Mouse (Mus musculus) urinary bladder, postnatal 36 days (tissue): ENCODE measurements around the gene Safb2.
A peak's percentile ranks its signal among the peaks of the same experiment; 100 is the strongest.
"Not testable (repeated sequence)": the region's sequence is repeated elsewhere in the genome, so short reads cannot be mapped to it uniquely, and the experiment has no call there.

ENCODE experiments used
- DNase-seq, 2 experiments: peaks; one replicate each; pipeline ENCODE4 v3.0.0; 2022; ENCODE audit warnings: low spot score in 2 of 2, mixed read lengths in 1 of 2

The Safb2 gene

DNA sequence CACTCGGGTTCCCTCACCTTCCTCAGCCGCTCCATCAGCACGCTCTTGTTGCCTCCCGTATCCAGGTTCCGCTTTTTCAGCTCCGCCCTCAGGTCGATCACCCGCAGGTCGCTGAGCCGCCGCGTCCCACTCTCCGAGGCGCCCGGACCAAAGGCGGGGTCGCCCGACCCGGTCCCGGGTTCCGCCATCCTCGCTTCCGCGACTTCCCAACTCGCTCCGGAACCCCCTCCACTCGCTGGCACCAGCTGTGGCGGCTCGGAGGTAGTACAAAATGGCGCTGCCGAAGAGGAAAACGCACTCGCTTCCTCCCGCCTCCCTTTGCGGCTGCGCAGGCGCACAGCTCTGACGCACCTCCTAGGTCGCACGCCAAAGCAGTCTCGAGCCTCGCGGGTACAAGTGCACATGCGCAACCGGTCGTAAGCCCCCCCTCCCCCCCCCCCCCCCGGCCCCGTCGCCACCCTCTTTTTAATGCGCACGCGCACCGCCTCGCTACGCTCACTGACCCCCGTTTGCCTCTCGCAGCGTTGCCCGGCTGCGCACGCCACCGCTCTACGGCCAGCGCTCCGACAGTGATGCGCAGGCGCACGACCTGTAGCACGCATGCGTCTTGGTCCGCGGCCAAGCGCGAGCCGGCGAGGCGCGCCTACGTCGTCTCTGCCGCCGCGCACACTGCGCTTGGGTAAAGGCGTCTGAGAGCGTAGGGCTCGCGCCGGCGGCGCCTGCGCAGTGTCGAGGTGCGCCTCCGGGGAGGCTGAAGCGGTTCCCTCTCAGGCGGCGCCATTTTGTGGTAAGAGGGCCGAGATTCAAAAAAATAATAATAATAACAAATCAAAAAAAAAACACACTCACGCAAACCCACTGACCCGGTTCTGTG, at the start of gene Safb2, which contains the start of gene Safb:
Gene Safb2 (minus strand): TSS at position 329 of the 874 bp plus-strand sequence.
Gene Safb (plus strand): TSS at position 569 of the 874 bp plus-strand sequence.
- DNase-seq: peak; percentile 98 to 99

DNA sequence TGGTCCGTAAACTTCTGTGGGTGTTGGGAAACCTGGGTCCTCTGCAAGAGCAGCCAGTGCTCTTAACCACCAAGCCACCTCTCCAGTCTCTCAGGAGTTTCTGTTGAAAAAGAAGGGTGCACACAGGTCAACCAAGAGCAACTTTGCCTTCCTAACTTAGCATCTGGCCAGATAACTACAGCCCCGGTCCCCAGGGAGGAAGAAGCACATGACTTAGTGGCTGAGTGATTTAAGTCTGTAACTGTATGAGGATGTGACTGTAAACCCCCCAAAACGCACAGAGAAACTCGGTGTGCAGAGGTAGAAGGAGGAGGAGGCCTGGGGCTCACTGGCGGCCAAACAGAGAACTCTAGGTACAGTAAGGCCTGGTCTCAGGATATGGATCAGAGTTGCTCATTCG, 49.6 kb upstream of the Safb2 start:
- no peak for DNase-seq

DNA sequence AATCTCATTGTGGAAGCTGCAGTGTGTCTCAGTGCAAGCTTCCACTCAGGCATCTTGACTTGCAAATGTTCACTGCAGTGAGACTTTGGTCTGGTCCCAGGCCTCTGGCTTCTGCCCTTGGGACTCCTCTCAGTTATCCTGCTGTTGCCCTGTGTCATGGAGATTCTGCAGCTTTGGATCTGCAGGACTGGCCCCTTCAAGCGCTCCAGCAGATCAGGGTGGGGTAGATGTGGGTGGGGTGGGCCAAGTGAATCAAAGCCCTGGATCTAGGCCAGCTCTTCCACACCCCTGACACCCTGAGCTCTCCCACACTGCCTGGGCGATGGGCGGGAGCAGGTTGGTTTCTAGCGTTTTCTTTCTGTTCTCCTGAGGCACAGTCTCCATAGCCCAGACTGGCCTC, 47.4 kb upstream of the Safb2 start:
- no peak for DNase-seq

DNA sequence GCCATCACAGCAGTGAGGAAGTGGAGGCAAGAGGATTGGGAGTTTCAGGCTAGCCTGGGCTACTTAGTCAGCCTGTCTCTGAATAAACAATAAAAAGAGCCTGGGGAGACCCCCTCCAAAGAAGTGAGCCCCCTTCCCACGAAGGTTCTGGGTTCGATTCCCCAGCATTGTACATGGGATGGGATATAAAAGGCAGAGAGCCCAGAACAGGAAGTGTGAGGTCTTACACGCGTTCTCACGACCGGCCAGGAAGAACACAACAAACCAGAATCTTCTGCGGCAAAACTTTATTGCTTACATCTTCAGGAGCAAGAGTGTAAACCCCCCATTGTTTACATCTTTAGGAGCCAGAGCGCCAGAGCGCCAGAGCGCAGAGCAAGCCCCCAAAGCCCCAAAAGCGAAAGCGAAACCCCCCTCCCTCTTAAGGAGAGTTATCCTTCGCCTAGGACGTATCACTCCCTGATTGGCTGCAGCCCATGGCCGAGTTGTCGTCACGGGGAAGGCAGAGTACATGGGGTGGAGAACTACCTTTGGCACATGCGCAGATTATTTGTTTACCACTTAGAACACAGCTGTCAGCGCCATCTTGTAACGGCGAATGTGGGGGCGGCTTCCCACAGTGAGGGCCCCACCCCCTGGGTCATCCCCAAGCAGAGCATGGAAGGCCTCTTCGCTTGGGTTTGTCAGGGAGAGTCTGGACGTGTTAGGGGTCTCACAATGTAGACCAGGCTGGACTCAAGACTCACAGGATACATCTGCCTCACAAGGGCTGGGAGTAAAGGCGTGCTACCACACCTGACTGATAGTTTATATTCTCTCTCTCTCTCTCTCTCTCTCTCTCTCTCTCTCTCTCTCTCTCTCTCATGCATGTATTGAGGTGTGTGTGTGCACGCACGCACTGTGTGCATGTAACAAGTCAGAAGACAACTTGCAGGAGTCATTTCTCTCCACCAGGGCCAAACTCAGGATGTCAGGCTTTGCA, 45.7 kb upstream of the Safb2 start:
- DNase-seq: not testable (repeated sequence)

DNA sequence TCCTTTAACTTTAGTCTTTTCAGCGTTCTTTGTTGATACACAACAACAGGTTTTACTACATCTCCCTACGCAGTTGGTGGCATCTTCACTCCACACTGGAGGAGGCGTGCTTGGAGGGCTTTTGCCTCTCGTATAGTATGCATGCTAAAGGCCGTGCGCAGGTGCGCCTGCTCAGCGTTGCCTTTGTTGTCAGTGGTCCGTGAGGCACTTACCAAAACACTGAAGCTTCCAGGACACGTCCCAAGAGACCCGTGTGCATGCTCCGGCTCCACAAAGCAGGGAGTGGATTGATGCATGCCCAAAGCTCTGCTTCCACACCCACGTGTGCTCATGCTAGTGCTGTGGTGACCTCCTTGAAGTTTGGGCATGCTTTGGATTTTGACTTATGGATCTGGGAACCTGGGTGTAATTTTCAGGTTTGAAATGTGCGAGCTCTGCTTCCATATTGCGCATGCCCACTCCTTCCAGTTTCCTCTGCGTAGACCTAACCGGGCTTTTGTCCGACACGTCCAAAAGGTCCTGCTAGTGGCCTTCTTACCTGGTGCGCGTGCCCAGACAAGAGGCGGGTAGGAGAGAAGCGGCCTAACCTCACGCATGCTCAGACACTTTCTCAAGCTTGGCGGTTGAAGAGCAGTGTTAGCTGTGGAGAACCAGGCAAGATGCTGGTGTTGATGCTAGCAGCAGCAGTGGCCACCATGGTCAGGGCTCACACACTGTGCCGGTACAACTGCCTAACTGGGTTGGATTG, 43.3 kb upstream of the Safb2 start, which contains the start of gene Catsperd:
Gene Catsperd (plus strand): TSS at position 614 of the 748 bp plus-strand sequence.
- peak in 1 of 2 experiments; percentile 56 for DNase-seq

DNA sequence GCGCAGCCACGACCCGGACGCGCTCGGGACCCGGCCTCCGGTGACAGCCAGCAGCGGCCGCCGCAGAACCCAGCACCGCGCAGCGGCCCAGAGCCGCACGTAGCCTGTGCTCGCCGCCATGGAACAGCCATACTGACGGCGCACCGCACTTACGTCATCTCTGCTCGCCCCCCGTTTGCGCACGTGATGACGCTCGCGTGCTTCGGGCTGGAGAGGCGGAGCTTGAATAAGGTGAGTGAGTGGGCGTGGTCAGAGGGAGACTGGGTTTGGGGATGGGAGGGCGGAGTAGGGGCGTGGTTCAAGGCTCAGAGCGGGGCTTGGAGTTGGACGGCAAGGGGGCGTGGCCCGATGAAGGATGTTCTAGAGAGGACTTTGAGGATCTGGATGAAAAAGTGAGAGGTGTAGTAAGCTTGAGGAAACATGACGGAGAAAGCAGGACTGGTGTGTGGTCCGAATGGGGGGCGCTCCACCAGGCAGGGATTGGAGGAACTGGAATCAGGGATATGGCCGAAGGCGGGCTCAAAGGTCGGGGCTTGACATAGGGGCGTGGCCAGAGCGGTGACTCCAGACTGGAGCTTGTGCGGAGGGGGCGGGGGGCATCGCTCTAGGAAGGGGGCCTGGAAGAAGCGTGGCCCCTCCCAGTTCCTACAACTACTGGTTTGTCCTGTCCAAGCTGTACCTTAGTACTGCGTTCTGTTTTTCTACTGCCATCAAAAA, 42.5 kb upstream of the Safb2 start, which contains the start of gene Lonp1:
Gene Lonp1 (minus strand): TSS at position 134 of the 717 bp plus-strand sequence.
- peak; percentile 97 for DNase-seq

DNA sequence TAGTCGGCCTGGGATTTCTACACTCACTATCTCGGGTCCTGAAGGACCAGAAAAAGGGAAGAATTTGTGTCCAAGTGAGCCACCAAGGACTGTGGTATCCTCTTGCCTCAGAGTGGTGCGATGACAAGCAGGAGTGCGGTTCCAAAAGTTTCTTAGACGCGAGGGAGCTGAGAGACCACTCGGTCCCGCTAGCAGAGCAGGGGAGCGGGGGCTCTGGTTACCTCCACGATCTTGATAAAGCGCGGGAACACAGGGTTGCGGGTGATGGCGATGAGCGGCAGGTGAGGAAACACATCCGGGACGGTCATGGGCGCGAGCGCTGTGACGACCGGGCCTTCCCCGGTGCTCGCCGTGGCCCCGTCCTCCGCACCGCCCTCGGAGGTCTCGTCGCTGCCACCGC, 41.9 kb upstream of the Safb2 start:
- DNase-seq: no peak

DNA sequence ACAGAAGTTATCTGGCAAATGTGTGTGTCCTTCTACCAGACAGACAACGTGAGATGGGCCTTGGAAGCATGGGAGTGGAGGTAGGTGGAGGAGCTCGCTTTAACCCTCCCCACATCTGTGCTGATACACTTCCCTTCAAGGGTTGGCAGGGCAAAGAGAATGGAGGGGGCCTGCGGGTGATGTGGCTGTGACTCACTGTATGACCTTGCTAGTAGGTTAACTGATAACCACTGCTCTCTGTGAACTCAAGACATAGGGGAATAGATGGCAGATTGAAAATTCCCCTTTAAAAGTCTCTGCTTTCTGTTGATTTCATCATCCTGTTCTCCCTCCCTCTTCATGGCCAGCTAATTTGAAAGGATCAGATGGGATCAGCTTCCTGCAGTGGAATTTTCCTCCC, 41.1 kb upstream of the Safb2 start:
- DNase-seq: no peak

DNA sequence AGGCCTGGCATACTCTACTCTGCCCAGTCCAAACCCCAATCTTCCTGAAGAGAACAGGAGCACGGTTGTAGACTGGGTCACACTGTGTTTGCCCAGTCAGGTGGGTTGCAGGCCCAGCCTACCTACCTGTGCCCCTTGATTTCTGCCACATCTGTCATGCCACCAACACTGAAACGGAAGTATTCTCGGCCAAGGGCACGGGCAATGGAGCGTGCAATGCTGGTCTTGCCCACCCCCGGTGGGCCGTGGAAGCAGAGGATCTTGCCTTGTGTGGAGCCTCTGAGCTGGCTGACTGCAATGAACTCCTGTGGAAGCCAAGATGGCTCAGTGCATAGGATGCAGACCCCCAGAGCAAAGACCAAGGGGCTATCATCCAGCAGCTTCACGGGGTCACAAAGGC, 33.2 kb upstream of the Safb2 start:
- no peak for DNase-seq

DNA sequence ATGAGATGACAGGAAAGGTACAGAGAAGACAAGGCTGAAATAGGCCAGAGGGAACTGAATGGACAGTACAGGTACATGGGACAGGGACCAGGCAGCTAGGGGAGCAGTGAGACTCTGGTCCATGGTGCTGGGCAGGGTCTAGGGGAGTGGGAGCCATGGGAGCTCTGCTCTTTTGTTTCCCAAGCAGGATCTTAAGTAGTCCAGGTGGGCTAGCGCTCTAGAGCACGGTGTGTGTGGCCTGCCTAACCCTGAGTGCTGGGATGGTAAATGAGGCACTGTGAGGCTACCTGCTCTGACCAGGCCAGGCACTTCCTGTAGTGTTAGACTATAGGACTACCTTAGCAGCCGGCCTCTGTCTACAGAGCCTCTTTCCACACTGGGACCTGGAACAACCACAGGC, 32.3 kb upstream of the Safb2 start:
- no peak for DNase-seq

DNA sequence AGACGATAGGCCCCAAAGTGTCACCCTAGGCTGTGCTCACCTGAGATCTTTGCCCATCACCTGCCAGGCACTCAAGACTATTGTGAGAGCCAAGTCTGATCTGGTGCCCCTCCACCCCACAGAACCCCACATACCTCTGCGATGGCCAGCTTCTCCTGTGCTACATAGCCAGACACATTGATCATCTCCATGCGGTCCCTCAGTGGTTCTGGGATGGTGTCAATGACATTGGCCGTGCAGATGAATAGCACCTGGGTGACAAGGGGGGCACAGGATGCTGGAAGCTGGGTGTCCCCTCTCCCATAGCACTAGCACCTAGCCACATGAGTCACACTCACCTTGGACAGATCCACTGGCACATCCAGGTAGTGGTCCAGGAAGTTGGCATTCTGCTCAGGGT, 31.4 kb upstream of the Safb2 start:
- DNase-seq: no peak

DNA sequence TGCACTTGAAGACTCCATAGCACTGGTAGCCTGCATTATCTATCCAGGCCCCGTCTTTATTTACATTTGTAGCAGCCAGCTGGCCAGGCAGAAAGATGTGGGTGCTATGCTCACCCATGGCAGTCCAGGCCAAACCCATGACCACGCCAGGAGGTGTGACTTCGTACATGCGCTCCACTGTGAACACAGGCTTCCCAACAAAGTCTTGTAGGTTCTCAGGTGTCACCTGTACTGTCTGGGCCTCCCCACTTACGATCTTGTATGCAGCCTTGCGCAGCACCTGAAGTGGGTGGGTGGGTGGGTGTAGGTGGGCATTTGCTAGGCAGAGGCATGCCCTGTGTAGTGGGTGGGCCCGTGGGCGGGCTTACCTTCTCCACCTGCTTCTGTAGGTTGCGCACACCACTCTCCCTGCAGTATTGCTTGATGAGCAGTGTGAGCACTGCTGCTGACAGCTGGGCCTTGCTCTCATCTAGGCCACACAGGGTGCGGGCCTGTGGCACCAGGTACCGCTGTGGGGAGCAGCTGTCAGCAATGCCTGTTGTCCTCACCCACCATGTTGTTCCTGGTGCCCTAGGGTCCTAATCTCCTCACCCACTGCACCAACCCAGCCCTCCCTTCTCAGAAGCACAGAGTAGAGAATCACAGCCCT, 30.9 kb upstream of the Safb2 start:
- no peak for DNase-seq

DNA sequence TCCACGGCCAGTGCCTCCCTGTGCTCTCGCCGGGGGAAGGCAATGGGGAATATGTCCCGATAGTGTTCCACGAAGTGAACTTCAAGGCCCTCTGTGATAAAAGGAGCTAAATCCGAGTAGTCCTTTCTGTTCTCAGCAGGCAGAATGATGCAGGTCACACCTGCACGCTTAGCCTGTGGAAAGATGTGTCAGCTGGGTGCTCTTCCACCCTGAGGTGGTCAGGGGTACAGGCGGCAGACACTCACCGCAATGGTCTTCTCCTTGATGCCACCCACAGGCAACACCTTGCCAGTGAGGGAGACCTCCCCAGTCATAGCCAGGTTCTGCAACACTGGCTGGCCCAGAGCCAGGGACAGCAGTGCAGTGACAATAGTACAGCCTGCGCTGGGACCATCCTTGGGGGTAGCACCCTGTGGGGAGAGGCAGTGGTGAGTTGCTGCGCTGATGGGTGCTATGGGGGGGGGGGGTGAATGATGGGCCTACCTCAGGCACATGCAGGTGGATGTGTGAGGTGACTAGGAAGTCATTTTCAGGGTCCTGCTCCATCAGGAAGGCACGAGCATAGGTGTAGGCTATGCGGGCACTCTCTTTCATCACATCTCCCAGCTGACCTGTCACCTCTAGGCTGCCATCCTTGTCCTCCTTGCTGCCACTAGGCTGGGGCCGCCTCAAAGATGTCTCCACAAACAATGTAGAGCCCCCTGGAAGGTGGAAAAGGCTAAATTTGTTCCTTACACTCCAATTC, 30.2 kb upstream of the Safb2 start:
- DNase-seq: no peak

DNA sequence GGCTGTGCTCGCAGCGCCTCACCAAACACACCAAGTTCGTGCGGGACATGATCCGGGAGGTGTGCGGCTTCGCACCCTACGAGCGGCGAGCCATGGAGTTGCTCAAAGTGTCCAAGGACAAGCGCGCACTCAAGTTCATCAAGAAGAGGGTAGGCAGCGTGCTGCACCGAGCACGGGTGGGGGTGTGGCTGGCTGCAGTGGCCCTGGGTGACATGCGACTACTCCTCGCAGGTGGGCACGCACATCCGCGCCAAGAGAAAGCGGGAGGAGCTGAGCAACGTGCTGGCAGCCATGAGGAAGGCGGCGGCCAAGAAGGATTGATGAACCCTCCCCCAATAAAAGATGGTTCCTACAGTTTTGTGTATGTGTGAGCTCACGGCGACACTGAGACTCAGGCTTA, 29.5 kb upstream of the Safb2 start:
- not testable (repeated sequence) for DNase-seq

DNA sequence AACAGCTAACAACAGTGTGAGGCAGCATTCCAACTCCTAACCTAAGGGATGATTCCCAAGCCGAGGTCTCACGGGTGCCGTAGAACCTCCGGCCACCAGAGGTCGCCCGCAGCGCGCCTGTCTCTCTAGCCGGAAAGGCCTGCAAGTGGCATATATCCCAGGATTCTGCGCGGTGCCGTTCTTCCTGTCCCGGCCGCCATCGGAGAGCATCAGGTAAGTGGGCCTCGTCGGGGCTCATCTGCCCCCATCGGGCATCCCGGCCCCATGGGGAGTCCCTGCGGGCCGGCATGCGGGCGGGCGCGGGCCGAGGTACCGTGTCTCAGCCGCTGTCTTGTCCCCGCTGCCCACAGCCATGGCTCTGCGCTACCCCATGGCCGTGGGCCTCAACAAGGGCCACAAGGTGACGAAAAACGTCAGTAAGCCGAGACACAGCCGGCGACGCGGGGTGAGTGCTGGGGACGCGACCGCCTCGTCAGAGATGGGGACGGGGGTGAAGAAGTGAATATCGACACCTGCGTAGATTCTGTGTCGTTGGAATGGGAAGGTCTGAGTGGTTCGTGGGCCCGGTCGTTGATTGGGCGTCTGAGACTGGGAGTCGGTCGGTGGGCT, 29.0 kb upstream of the Safb2 start, which contains the start of gene Rpl36:
Gene Rpl36 (plus strand): TSS at position 181 of the 609 bp plus-strand sequence.
- DNase-seq: peak; percentile 94 to 96

DNA sequence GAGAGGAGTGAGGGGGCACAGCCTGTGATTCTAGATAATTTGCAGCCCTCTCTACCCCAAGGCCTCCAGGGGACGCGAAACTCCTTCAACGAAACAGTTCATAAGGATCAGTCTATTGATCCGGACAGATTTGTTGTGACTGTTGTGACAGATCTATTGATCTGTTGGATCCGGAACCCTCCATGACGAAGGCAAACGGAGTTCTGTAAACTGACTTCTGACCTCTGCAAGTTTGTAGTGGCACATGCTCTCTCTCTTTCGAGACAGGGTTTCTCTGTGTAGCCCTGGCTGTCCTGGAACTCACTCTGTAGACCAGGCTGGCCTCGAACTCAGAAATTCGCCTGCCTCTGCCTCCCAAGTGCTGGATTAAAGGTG, 28.2 kb upstream of the Safb2 start:
- DNase-seq: not testable (repeated sequence)

DNA sequence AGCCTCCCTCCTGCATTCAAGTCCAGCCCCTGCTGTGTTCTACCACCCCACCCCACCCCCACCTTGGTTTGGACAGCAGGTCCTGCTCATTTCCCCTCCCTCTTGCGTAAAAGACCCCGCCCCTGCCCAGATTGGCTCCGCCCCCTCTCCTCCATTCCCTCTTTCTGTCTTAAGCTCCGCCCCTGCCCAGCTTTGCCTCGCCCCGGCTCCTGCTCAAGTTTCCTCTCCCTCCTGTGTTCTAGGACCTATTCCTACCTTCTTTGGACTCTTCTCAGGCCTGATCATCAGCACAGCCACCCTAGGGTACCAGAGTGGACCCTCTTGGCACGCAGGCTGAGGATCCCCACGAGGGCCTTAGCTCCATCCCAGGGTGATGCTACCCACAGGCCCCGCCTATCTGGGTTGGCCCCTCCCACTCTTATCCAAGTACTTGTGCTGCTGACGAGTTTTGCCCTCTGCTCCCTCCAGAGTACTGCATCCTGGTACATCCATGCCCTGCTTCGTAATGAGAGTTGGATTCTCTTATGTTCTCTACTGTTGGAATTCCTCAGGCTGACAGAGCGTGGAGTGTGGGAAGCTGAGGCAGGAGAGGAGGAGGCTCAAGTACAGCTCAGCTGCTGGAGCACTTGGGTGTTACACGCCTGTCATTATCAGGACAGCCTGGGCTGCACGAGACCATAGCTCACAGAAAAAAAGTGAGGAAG, 27.6 kb upstream of the Safb2 start:
- DNase-seq: no peak

DNA sequence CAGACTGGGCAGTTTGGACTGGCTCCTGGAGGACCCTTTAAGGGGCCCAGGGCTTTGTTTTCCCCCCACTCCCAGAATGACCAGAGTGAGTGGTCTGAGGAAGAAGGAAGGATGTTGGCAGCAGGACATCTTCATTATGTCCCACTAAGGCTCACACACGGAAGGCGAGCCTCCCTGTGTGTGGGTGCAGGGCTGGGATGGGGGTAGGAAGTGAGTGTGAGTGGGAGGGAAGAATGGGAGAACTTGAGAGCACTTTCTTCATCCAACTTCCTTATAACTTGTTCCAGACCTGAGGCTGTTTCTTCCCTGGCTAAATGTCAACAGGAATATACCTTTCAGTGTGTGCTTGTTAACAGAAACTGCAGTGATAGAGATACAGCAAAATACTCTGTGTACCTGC, 26.9 kb upstream of the Safb2 start:
- no peak for DNase-seq
